Comparison of ENCODE assay signal across 9 mouse cellular contexts in the genomic region with DNA sequence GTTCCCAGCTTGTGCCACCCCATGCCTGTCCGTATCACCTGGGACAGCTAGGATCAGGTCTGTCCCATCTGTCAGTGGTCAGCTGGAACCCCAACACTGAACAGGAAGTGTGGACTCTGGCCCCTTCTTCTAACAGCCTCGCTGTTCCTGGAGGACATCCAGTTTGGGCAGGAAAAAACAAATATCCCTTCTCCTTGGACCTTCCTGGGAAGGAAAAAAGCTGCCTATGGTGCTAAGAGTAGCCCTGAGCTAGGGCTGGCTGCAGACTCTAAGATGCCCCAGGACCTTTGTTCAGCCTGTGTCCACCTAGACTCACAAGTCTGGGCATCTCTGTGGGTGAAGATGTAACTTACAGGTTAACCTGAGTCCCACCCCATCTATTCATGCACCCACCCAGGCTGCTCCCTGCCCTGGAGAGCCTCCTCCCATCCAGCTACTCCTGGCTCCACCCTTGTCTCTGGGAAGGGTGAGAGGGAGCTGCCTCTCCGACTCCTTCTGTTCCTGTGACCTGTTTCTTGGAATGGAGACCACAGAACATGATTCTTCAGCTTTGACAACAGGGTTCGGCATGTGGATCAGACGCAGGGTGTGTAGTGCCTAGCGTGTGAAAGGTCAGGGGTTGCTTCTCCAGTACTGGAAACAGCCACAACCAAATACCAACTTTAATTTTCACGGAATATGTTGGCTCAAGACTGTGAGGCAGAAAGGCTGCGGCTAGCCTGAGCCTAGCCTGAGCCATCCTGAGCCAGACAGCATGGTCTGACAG. TPM values are rescaled to one million over a fixed set of nuclear protein-coding genes. Genes with fewer than 3 reads are reported as not detected.
DNase-seq lines count a peak whose midpoint lies in the region; ATAC-seq and TF ChIP-seq lines count a peak whose summit lies in the region.
"Had no signal": no experiment of that assay in that cellular context is flagged by ENCODE, and none has a peak within 500 bp of the region (broad histone marks: within the 10 kb centered on the region; RNA-seq: fewer than 3 reads in every experiment).

No protein-coding gene starts in this region.

- H3K4me1 ChIP-seq in lung, embryonic 16.5 days (replicated peaks; ENCODE audit: control insufficient read depth, insufficient read depth, low read length) = peaks cover 45% of the 10 kb centered on the region
- H3K4me1 ChIP-seq in heart, embryonic 10.5 days = peaks cover 75% of the 10 kb centered on the region
- H3K4me1 ChIP-seq in limb, embryonic 10.5 days = peaks cover 70% of the 10 kb centered on the region
- H3K4me1 ChIP-seq in small intestine, adult 2 months (ENCODE audit: control insufficient read depth, insufficient read depth, insufficient read length, low read length) = peaks cover 1% of the 10 kb centered on the region; the same call in 1 of the 2 replicates

- TF ChIP-seq CTCF in small intestine, adult 2 months (IDR thresholded peaks at IDR 0.05; ENCODE audit: extremely low read depth, insufficient read length, insufficient replicate concordance, low read depth, low read length) = no peak

- DNase-seq in lung, postnatal 25 days (ENCODE audit: low spot score) = no peak
- DNase-seq in heart, embryonic 10.5 days (ENCODE audit: low spot score) = no peak
- no peak for DNase-seq in limb, embryonic 10.5 days (ENCODE audit: low spot score)
- DNase-seq in gastrocnemius, postnatal 14 days = no peak
- no peak for DNase-seq in retina, embryonic 14.5 days (ENCODE audit: low spot score)
- no peak for DNase-seq in adrenal gland, adult 2 months

- no peaks in the 10 kb centered on the region for H3K36me3 ChIP-seq in lung, embryonic 16.5 days (ENCODE audit: control insufficient read depth, insufficient read depth, low read length)
- H3K36me3 ChIP-seq in heart, embryonic 10.5 days = no peaks in the 10 kb centered on the region
- H3K36me3 ChIP-seq in limb, embryonic 10.5 days = no peaks in the 10 kb centered on the region
- H3K36me3 ChIP-seq in small intestine, adult 2 months (ENCODE audit: control insufficient read depth, insufficient read depth, low read length) = no peaks in the 10 kb centered on the region

- ATAC-seq in lung, embryonic 16.5 days (ENCODE audit: low read depth) = 0 out of 2 replicates have a peak, but pooled peaks have one; percentile 8
- ATAC-seq: Patski had no signal

- H3K4me2 ChIP-seq in lung, embryonic 16.5 days (ENCODE audit: low read depth, low read length) = peak overlapping the region; percentile 53

- peak overlapping the region; percentile 58 for H3K9ac ChIP-seq in lung, embryonic 16.5 days (ENCODE audit: low read length)

- intact Hi-C loops in gastrocnemius, postnatal 14 days (cut with DNase I; ENCODE audit: low total_unique reads) = no loop called here

- H3K27me3 ChIP-seq in lung, embryonic 16.5 days (ENCODE audit: control insufficient read depth, insufficient read depth, low read depth, low read length) = no peaks in the 10 kb centered on the region
- H3K27me3 ChIP-seq in heart, embryonic 10.5 days (ENCODE audit: insufficient read depth, poor library complexity, severe bottlenecking) = peaks cover 9% of the 10 kb centered on the region; the same call in 1 of the 2 replicates
- 0 out of 2 replicates have a peak, but pooled peaks cover 12% of the 10 kb centered on the region for H3K27me3 ChIP-seq in limb, embryonic 10.5 days (ENCODE audit: low read depth, poor library complexity, severe bottlenecking)
- H3K27me3 ChIP-seq in small intestine, adult 2 months (ENCODE audit: control insufficient read depth, insufficient read depth, low read length) = no peaks in the 10 kb centered on the region
- H3K27me3 ChIP-seq: Patski had no signal

- H3K27ac ChIP-seq in lung, embryonic 16.5 days (ENCODE audit: low read length) = peak overlapping the region; percentile 83
- peak overlapping the region; percentile 43; the same call in 1 of the 2 replicates for H3K27ac ChIP-seq in heart, embryonic 10.5 days
- peak overlapping the region; percentile 81 for H3K27ac ChIP-seq in limb, embryonic 10.5 days
- peak overlapping the region; percentile 6 for H3K27ac ChIP-seq in small intestine, adult 2 months (ENCODE audit: insufficient read depth, low read depth, low read length)

- peak overlapping the region; percentile 40 for H3K4me3 ChIP-seq in lung, embryonic 16.5 days (ENCODE audit: low read length)
- peak overlapping the region; percentile 49 for H3K4me3 ChIP-seq in heart, embryonic 10.5 days
- peak overlapping the region; percentile 48 for H3K4me3 ChIP-seq in limb, embryonic 10.5 days
- H3K4me3 ChIP-seq in small intestine, adult 2 months (ENCODE audit: low read depth, low read length) = peak overlapping the region; percentile 40

- no peaks in the 10 kb centered on the region for H3K9me3 ChIP-seq in lung, embryonic 16.5 days (ENCODE audit: control insufficient read depth, low read length)
- H3K9me3 ChIP-seq in heart, embryonic 10.5 days = no peaks in the 10 kb centered on the region
- H3K9me3 ChIP-seq in limb, embryonic 10.5 days (replicated peaks) = no peaks in the 10 kb centered on the region

- 28% methylated on average over 8 of the region's 8 CpGs for WGBS in lung, embryonic 16.5 days
- 61% methylated on average over 8 of the region's 8 CpGs for WGBS in heart, embryonic 10.5 days
- 55% methylated on average over 8 of the region's 8 CpGs for WGBS in limb, embryonic 10.5 days
- 44% methylated on average over 8 of the region's 8 CpGs for WGBS in small intestine, adult 2 months

- TF ChIP-seq POLR2A in small intestine, adult 2 months (IDR thresholded peaks at IDR 0.05; ENCODE audit: low read depth, low read length) = no peak

RNA-seq across cellular contexts. Expression of gene C1qtnf1, which starts 1.1 kb away (rescaled TPM):
- polyA plus RNA-seq in lung, embryonic 16.5 days (2015; fragmentation: Nextera tagmentation; extraction: Ambion mirVana) = 8.0 and 8.2 TPM in 2 replicates
- polyA plus RNA-seq in heart, embryonic 10.5 days (2016; fragmentation: Nextera tagmentation; extraction: Ambion mirVana) = 2.7 and 3.3 TPM in 2 replicates
- polyA plus RNA-seq in limb, embryonic 10.5 days (2016; fragmentation: Nextera tagmentation; extraction: Ambion mirVana) = 1.9 and 3.1 TPM in 2 replicates
- 3.3 and 4.3 TPM in 2 replicates for polyA plus RNA-seq in small intestine, adult 2 months (2012; rRNA removed)
- total RNA-seq in gastrocnemius, postnatal 14 days (2021) = 10 to 100 TPM; 26.4 to 30.2 TPM
- 10 to 100 TPM; 14.8 to 24.8 TPM for total RNA-seq in adrenal gland, adult 2 months (2021)
- 14.6 and 17.9 TPM in 2 replicates for polyA plus RNA-seq in adrenal gland, adult 2 months (2012; rRNA removed)

RNA-seq across cellular contexts. Expression of gene Cant1, which starts 10.2 kb away (rescaled TPM):
- polyA plus RNA-seq in lung, embryonic 16.5 days (2015; fragmentation: Nextera tagmentation; extraction: Ambion mirVana) = 26.5 and 28.9 TPM in 2 replicates
- polyA plus RNA-seq in heart, embryonic 10.5 days (2016; fragmentation: Nextera tagmentation; extraction: Ambion mirVana) = 22.4 and 23.5 TPM in 2 replicates
- polyA plus RNA-seq in limb, embryonic 10.5 days (2016; fragmentation: Nextera tagmentation; extraction: Ambion mirVana) = 24.1 and 25.9 TPM in 2 replicates
- polyA plus RNA-seq in small intestine, adult 2 months (2012; rRNA removed) = 73.6 and 158 TPM in 2 replicates
- 10 to 100 TPM; 11.0 to 11.7 TPM for total RNA-seq in gastrocnemius, postnatal 14 days (2021)
- 10 to 100 TPM; 28.8 to 35.6 TPM for total RNA-seq in adrenal gland, adult 2 months (2021)
- 59.5 and 66.8 TPM in 2 replicates for polyA plus RNA-seq in adrenal gland, adult 2 months (2012; rRNA removed)

RNA-seq across cellular contexts. Expression of gene Lgals3bp, which starts 27.2 kb away (rescaled TPM):
- polyA plus RNA-seq in lung, embryonic 16.5 days (2015; fragmentation: Nextera tagmentation; extraction: Ambion mirVana) = 7.3 and 10.4 TPM in 2 replicates
- 5.1 and 6.2 TPM in 2 replicates for polyA plus RNA-seq in heart, embryonic 10.5 days (2016; fragmentation: Nextera tagmentation; extraction: Ambion mirVana)
- 2.7 and 3.4 TPM in 2 replicates for polyA plus RNA-seq in limb, embryonic 10.5 days (2016; fragmentation: Nextera tagmentation; extraction: Ambion mirVana)
- 372 and 739 TPM in 2 replicates for polyA plus RNA-seq in small intestine, adult 2 months (2012; rRNA removed)
- total RNA-seq in gastrocnemius, postnatal 14 days (2021) = 10 to 100 TPM; 11.0 to 11.9 TPM
- total RNA-seq in adrenal gland, adult 2 months (2021) = 100 to 1,000 TPM in 1 of 2 experiments, 10 to 100 TPM in 1; 92.7 to 160 TPM
- 336 and 430 TPM in 2 replicates for polyA plus RNA-seq in adrenal gland, adult 2 months (2012; rRNA removed)

RNA-seq across cellular contexts. Expression of gene Engase, which starts 47.5 kb away (rescaled TPM):
- 7.2 and 7.9 TPM in 2 replicates for polyA plus RNA-seq in lung, embryonic 16.5 days (2015; fragmentation: Nextera tagmentation; extraction: Ambion mirVana)
- polyA plus RNA-seq in heart, embryonic 10.5 days (2016; fragmentation: Nextera tagmentation; extraction: Ambion mirVana) = 5.1 and 7.8 TPM in 2 replicates
- polyA plus RNA-seq in limb, embryonic 10.5 days (2016; fragmentation: Nextera tagmentation; extraction: Ambion mirVana) = 7.1 and 8.8 TPM in 2 replicates
- polyA plus RNA-seq in small intestine, adult 2 months (2012; rRNA removed) = 12.3 and 18.3 TPM in 2 replicates
- total RNA-seq in gastrocnemius, postnatal 14 days (2021) = 10 to 100 TPM; 13.1 to 13.5 TPM
- 10 to 100 TPM; 10.1 to 17.1 TPM for total RNA-seq in adrenal gland, adult 2 months (2021)
- polyA plus RNA-seq in adrenal gland, adult 2 months (2012; rRNA removed) = 26.4 and 40.6 TPM in 2 replicates

Comparison
In these comparisons a context has a peak if more than half of its experiments do, and no peak if none do; other contexts are left out.
1. H3K27ac ChIP-seq: peak in every context shown above with its lines; median percentile 83 in lung, embryonic 16.5 days; 81 in limb, embryonic 10.5 days; 43 in heart, embryonic 10.5 days; 6 in small intestine, adult 2 months.
2. RNA of gene Lgals3bp, which starts 27.2 kb away (polyA plus RNA-seq): 372 to 739 TPM in small intestine, adult 2 months and 336 to 430 TPM in adrenal gland, adult 2 months; 7.3 to 10.4 TPM in lung, embryonic 16.5 days, 5.1 to 6.2 TPM in heart, embryonic 10.5 days and 2.7 to 3.4 TPM in limb, embryonic 10.5 days; every median in the first group is over 10 times any median in the second.
3. Peak in every context shown above with its lines, with median percentiles within 50 percentile points of each other: H3K4me3 ChIP-seq.